Mouse (Mus musculus): ENCODE measurements around the gene Olfr1175-ps. TPM values are rescaled to one million over a fixed set of nuclear protein-coding genes. Genes with fewer than 3 reads are reported as not detected.

Olfr1175-ps gene
- not detected in 2 replicates for polyA plus RNA-seq (2012; rRNA removed)

GRCm38 (mm10) chr2:88327115-88327514 lies at the start of gene Olfr1175-ps:
Olfr1175-ps (minus strand) TSS chr2:88327215.

GRCm38 (mm10) chr2:88346392-88346791 lies 19.4 kb upstream of the Olfr1175-ps start, which contains the start of gene Olfr1177-ps:
Olfr1177-ps (minus strand) TSS chr2:88346492.

GRCm38 (mm10) chr2:88336421-88336820 lies 9.4 kb upstream of the Olfr1175-ps start, which contains the start of gene Olfr1176:
Olfr1176 (plus strand) TSS chr2:88336721.

GRCm38 (mm10) chr2:88315035-88315434 lies 12.0 kb downstream of the Olfr1175-ps start, which contains the start of gene Olfr1174-ps:
Olfr1174-ps (minus strand) TSS chr2:88315135.

GRCm38 (mm10) chr2:88279775-88280174 lies 47.2 kb downstream of the Olfr1175-ps start, which contains the start of gene Olfr1173:
Olfr1173 (minus strand) TSS chr2:88279875.

Other genes with a start within 250 kb of the Olfr1175-ps start
- gene Olfr1164, start 233.2 kb downstream of the Olfr1175-ps start, polyA plus RNA-seq (2012; rRNA removed), result not detected in 2 replicates
- gene Olfr1166, start 198.9 kb downstream of the Olfr1175-ps start, polyA plus RNA-seq (2012; rRNA removed), result not detected in 2 replicates
- not detected in 2 replicates for gene Olfr1167, start 172.0 kb downstream of the Olfr1175-ps start, polyA plus RNA-seq (2012; rRNA removed)
- not detected in 2 replicates for gene Olfr1168, start 145.3 kb downstream of the Olfr1175-ps start, polyA plus RNA-seq (2012; rRNA removed)
- gene Olfr1170, start 98.9 kb downstream of the Olfr1175-ps start, polyA plus RNA-seq (2012; rRNA removed), result not detected in 2 replicates
- gene Olfr1173, start 47.3 kb downstream of the Olfr1175-ps start, polyA plus RNA-seq (2012; rRNA removed), result not detected in 2 replicates
- not detected in 2 replicates for gene Olfr1174-ps, start 12.1 kb downstream of the Olfr1175-ps start, polyA plus RNA-seq (2012; rRNA removed)
- gene Olfr1176, start 9.5 kb upstream of the Olfr1175-ps start, polyA plus RNA-seq (2012; rRNA removed), result not detected in 2 replicates
- not detected in 2 replicates for gene Olfr1177-ps, start 19.3 kb upstream of the Olfr1175-ps start, polyA plus RNA-seq (2012; rRNA removed)
- gene Olfr1178, start 59.8 kb upstream of the Olfr1175-ps start, polyA plus RNA-seq (2012; rRNA removed), result not detected in 2 replicates
- not detected in 2 replicates for gene Olfr1179, start 79.2 kb upstream of the Olfr1175-ps start, polyA plus RNA-seq (2012; rRNA removed)
- gene Olfr1180, start 91.9 kb upstream of the Olfr1175-ps start, polyA plus RNA-seq (2012; rRNA removed), result not detected in 2 replicates
- not detected in 2 replicates for gene Olfr1181, start 99.0 kb upstream of the Olfr1175-ps start, polyA plus RNA-seq (2012; rRNA removed)
- gene Gm13757, start 121.9 kb upstream of the Olfr1175-ps start, polyA plus RNA-seq (2012; rRNA removed), result not detected in 2 replicates
- not detected in 2 replicates for gene Olfr1183, start 127.7 kb upstream of the Olfr1175-ps start, polyA plus RNA-seq (2012; rRNA removed)
- gene Olfr1184, start 156.4 kb upstream of the Olfr1175-ps start, polyA plus RNA-seq (2012; rRNA removed), result not detected in 2 replicates
- gene Olfr1185-ps1, start 166.1 kb upstream of the Olfr1175-ps start, polyA plus RNA-seq (2012; rRNA removed), result not detected in 2 replicates
- gene Olfr1186, start 191.3 kb upstream of the Olfr1175-ps start, polyA plus RNA-seq (2012; rRNA removed), result not detected in 2 replicates
- not detected in 2 replicates for gene Olfr1188, start 229.7 kb upstream of the Olfr1175-ps start, polyA plus RNA-seq (2012; rRNA removed)